Mouse (Mus musculus) intestine, postnatal 0 days (tissue): Measurements from ENCODE around the gene Fmn2. TPM values are rescaled to one million over a fixed set of nuclear protein-coding genes. Genes with fewer than 3 reads are reported as not detected.

Experiments
- ATAC-seq: fragments of 200-750 bp; cut with Nextera tagmentation; 2 replicates; pipeline ENCODE4 v1.8.0; 2017; ENCODE audit warnings: mild to moderate bottlenecking, moderate TSS enrichment, moderate library complexity
- H3K27ac ChIP-seq: fragments of 300-500 bp; sonication (generic); 2 replicates; pipeline ENCODE4 v1.5.1; 2014; ENCODE audit warnings: mild to moderate bottlenecking, low read depth, low read length, moderate library complexity
- H3K27me3 ChIP-seq: fragments of 300-500 bp; sonication (generic); replicated peaks from 2 replicates; pipeline ENCODE4 v1.6.1; 2014; ENCODE audit warnings: low read length, mixed read lengths; ENCODE audit not compliant: control insufficient read depth, insufficient read depth
- H3K36me3 ChIP-seq: fragments of 300-500 bp; sonication (generic); 2 replicates; pipeline ENCODE4 v1.6.1; 2014; ENCODE audit warnings: mild to moderate bottlenecking, moderate library complexity; ENCODE audit not compliant: control insufficient read depth, insufficient read depth
- H3K4me1 ChIP-seq: fragments of 300-500 bp; sonication (generic); replicated peaks from 2 replicates; pipeline ENCODE4 v1.6.1; 2014; ENCODE audit warnings: antibody characterized with exemption, low read length, mixed read lengths; ENCODE audit not compliant: control insufficient read depth, insufficient read depth
- H3K4me2 ChIP-seq: fragments of 300-500 bp; sonication (generic); replicated peaks from 2 replicates; pipeline ENCODE4 v1.6.1; 2014; ENCODE audit warnings: low read depth, mild to moderate bottlenecking, moderate library complexity
- H3K4me3 ChIP-seq: fragments of 300-500 bp; sonication (generic); 2 replicates; pipeline ENCODE4 v1.5.1; 2014; ENCODE audit warnings: low read depth, low read length
- H3K9ac ChIP-seq: fragments of 300-500 bp; sonication (generic); 2 replicates; pipeline ENCODE4 v1.6.1; 2014; ENCODE audit warnings: mild to moderate bottlenecking, low read depth, low read length
- H3K9me3 ChIP-seq: fragments of 300-500 bp; sonication (generic); 2 replicates; pipeline ENCODE4 v1.6.1; 2016; ENCODE audit warnings: mixed run types; ENCODE audit not compliant: control insufficient read depth
- CTCF ChIP-seq: sonication (generic); IDR thresholded peaks from 2 replicates; pipeline ENCODE4 v1.5.1; 2016; ENCODE audit warnings: low read depth, mild to moderate bottlenecking, control low read depth, antibody characterized with exemption, moderate library complexity
- WGBS: fragments of 180-500 bp; shearing (Covaris S2); extraction: QIAGEN DNeasy Blood & Tissue Kit; methylation state at CpG from one replicate; pipeline ENCODE4 v1.1.7; 2014; 5-methylcytosine and 5-hydroxymethylcytosine counted together
- polyA plus RNA-seq: library from polyadenylated mRNA; unstranded; fragments of >200 nt; fragmentation: Nextera tagmentation; extraction: Ambion mirVana; gene quantifications from 2 replicates; pipeline ENCODE4 v1.2.1, GENCODE M21; 2015

Gene Fmn2
- polyA plus RNA-seq, 1 experiment from 2014 or later, result 0.25 TPM

GRCm38 (mm10) chr1:174665116-174665515 is 163.5 kb downstream of the Fmn2 start:
- H3K9me3 ChIP-seq, result no peaks in the 10 kb centered on the region
- ATAC-seq, result no peak
- TF ChIP-seq CTCF, result no peak
- H3K27me3 ChIP-seq, result no peaks in the 10 kb centered on the region
- H3K36me3 ChIP-seq, result no peaks in the 10 kb centered on the region
- no peak overlapping the region for H3K4me3 ChIP-seq
- no peaks in the 10 kb centered on the region for H3K4me1 ChIP-seq
- no peak overlapping the region for H3K27ac ChIP-seq
- H3K4me2 ChIP-seq, result no peak overlapping the region
- no peak overlapping the region for H3K9ac ChIP-seq

- Histone ChIP-seq H3K4me3 (no peak overlapping the region), H3K9me3 (no peaks in the 10 kb centered on the region), H3K9ac (no peak overlapping the region), H3K4me2 (no peak overlapping the region), H3K27me3 (no peaks in the 10 kb centered on the region), H3K4me1 (no peaks in the 10 kb centered on the region), H3K27ac (no peak overlapping the region), H3K36me3 (no peaks in the 10 kb centered on the region)
- WGBS, result 85% methylated on average over 1 of the region's 1 CpGs
- no peak for ATAC-seq
- TF ChIP-seq CTCF, result no peak
Observed at GRCm38 (mm10) chr1:174669132-174669531, 167.5 kb downstream of the Fmn2 start.

GRCm38 (mm10) chr1:174670846-174671245 is 169.2 kb downstream of the Fmn2 start:
- 78% methylated on average over 8 of the region's 8 CpGs for WGBS
- no peak overlapping the region for H3K4me3 ChIP-seq
- H3K4me1 ChIP-seq, result no peaks in the 10 kb centered on the region
- no peaks in the 10 kb centered on the region for H3K9me3 ChIP-seq
- no peak overlapping the region for H3K4me2 ChIP-seq
- H3K27me3 ChIP-seq, result no peaks in the 10 kb centered on the region
- no peak for TF ChIP-seq CTCF
- no peaks in the 10 kb centered on the region for H3K36me3 ChIP-seq
- no peak for ATAC-seq
- H3K9ac ChIP-seq, result no peak overlapping the region
- H3K27ac ChIP-seq, result no peak overlapping the region

- no peak for ATAC-seq
- no peaks in the 10 kb centered on the region for H3K36me3 ChIP-seq
- H3K27ac ChIP-seq, result no peak overlapping the region
- peak; percentile 42 for TF ChIP-seq CTCF
- WGBS, result 61% methylated on average over 8 of the region's 8 CpGs
- H3K4me3 ChIP-seq, result no peak overlapping the region
- no peaks in the 10 kb centered on the region for H3K4me1 ChIP-seq
- H3K9me3 ChIP-seq, result no peaks in the 10 kb centered on the region
- H3K9ac ChIP-seq, result no peak overlapping the region
- no peaks in the 10 kb centered on the region for H3K27me3 ChIP-seq
- no peak overlapping the region for H3K4me2 ChIP-seq
Observed at GRCm38 (mm10) chr1:174674586-174674985, 173.0 kb downstream of the Fmn2 start.

- Histone ChIP-seq H3K9me3 (no peaks in the 10 kb centered on the region), H3K4me1 (no peaks in the 10 kb centered on the region), H3K27ac (no peak overlapping the region), H3K36me3 (no peaks in the 10 kb centered on the region), H3K27me3 (no peaks in the 10 kb centered on the region), H3K4me3 (no peak overlapping the region), H3K9ac (no peak overlapping the region), H3K4me2 (no peak overlapping the region)
- TF ChIP-seq CTCF, result no peak
- 63% methylated on average over 6 of the region's 6 CpGs for WGBS
- no peak for ATAC-seq
Observed at GRCm38 (mm10) chr1:174675316-174675715, 173.7 kb downstream of the Fmn2 start.

GRCm38 (mm10) chr1:174676187-174676586 is 174.6 kb downstream of the Fmn2 start:
- Histone ChIP-seq H3K27ac (no peak overlapping the region), H3K9ac (no peak overlapping the region)
- WGBS, result 83% methylated on average over 3 of the region's 3 CpGs

GRCm38 (mm10) chr1:174677211-174677610 is 175.6 kb downstream of the Fmn2 start:
- no peak overlapping the region for H3K9ac ChIP-seq
- H3K4me1 ChIP-seq, result no peaks in the 10 kb centered on the region
- H3K27ac ChIP-seq, result no peak overlapping the region
- H3K27me3 ChIP-seq, result no peaks in the 10 kb centered on the region
- no peaks in the 10 kb centered on the region for H3K9me3 ChIP-seq
- H3K4me2 ChIP-seq, result no peak overlapping the region
- 33% methylated on average over 4 of the region's 4 CpGs for WGBS
- ATAC-seq, result no peak
- TF ChIP-seq CTCF, result no peak
- no peaks in the 10 kb centered on the region for H3K36me3 ChIP-seq
- no peak overlapping the region for H3K4me3 ChIP-seq

More at GRCm38 (mm10) chr1:174676187-174676586, 174.6 kb downstream of the Fmn2 start:
- H3K4me2 ChIP-seq, result no peak overlapping the region
- H3K4me1 ChIP-seq, result no peaks in the 10 kb centered on the region
- no peaks in the 10 kb centered on the region for H3K27me3 ChIP-seq
- ATAC-seq, result no peak
- TF ChIP-seq CTCF, result no peak
- H3K36me3 ChIP-seq, result no peaks in the 10 kb centered on the region
- H3K4me3 ChIP-seq, result no peak overlapping the region
- H3K9me3 ChIP-seq, result no peaks in the 10 kb centered on the region
